Mouse (Mus musculus): Measurements from ENCODE around the gene Scn4a.
"Not testable (repeated sequence)": the region's sequence is repeated elsewhere in the genome, so short reads cannot be mapped to it uniquely, and the experiment has no call there.

The Scn4a gene

DNA sequence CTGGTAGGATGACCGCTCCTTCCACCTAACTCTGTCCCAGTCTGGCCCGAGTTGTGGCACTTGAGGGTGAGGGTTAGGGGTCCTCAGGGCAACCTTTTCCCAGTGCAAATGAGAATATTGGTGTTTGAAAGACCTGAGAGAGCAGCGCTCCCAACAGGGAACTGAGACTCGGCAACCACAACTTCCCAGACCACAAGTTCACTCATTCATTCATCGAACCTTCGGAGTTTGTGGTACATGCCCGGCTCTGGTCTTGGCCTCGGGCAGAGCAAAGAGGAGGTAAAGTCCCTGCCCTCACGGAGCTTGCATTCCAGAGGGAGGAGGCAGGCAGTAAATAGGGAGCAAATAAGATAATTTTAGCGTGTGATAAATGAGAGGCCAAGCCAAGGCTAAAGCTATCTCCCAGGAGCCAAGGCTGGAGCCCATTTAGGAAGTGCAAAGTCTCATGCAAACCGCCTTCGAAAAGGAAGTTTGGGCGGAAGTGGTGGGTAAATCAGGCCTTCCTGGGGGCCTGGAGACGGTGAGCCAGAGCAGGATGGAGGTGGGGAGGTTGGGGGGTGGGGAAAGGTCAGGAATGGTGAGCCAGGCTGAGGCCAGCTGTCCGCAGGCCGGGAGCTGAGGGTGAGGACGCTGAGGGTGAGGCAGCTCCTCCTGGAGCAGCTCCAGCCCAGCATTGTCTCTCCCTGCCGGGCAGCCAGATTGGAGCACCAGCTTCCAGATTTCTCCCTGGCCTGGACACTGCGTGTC is 2.5 kb upstream of the Scn4a start:
- no peak for DNase-seq (ENCODE audit: low spot score)

DNA sequence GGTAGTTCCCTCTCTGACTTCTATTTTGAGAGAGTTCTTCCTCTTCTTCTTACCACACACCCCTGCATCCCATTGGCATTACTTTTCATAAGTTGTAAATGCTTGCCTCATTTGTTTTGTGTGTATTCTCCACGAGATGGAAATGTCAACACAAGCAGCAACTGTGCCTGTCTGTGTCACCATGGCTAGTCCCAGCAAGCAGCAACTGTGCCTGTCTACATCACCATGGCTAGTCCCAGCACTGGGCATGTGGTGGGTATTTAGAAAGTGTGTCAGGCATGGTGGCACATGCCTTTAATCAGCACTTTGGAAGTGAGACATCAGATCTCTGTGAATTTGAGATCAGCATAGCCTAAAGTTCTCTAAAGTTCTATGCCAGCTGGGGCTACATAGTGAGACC is 1.1 kb upstream of the Scn4a start:
- DNase-seq (ENCODE audit: low spot score): no peak

DNA sequence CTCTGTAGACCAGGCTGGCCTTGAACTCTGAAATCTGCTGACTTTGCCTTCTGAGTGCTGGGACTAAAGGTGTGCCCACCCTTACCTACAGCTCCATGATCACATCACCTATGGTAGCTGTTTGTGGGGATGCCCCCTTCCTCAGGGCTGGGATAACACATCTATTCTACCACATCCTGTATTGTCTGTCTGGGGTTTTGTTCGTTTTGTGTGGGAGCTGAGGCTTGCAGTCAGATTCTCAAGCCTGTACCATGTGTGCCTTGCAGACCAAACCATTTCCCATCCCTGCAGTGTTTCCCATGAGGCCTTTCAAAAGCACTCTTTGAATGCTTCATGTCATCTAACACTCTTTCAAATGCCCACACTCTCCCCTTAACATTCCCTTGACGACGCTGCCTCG is 1.1 kb downstream of the Scn4a start:
- no peak for DNase-seq (ENCODE audit: low spot score)

DNA sequence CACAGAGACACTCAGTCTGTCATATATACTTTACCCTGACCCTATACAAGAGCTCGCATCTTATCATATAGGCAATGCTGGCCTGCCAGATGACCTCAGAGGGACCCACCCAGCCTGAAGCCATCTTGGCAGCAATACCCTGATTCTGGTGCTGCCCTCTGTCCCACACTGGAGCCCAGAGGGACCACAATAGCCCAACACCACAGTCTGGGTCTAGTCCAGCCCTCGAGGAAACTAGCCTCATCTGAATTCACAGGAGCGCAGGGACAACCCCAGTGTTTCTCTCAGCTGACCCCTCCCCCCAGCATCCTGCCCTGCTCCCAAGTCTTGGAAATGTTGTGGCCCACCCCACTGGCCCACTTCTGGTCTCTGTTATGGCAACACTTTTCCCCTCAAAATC is 1.8 kb downstream of the Scn4a start:
- DNase-seq (ENCODE audit: low spot score): no peak

DNA sequence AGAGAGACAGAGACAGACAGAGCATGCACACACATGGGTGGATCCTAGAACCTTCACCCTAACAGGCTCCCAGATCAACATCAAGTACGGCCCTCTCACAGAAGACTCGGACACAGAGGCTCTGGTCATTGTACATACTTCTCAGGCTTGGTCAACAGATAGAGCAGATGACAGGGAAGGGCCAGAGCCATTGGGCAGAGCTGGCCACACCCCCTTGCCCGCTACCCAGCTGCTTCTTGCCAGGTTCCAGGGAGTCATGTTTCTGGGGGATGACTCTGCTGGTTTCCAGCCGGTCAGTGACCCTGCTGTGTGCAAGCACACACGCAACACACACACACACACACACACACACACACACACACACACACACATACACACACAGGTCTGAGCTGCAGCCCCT is 2.2 kb downstream of the Scn4a start:
- DNase-seq (ENCODE audit: low spot score): no peak

DNA sequence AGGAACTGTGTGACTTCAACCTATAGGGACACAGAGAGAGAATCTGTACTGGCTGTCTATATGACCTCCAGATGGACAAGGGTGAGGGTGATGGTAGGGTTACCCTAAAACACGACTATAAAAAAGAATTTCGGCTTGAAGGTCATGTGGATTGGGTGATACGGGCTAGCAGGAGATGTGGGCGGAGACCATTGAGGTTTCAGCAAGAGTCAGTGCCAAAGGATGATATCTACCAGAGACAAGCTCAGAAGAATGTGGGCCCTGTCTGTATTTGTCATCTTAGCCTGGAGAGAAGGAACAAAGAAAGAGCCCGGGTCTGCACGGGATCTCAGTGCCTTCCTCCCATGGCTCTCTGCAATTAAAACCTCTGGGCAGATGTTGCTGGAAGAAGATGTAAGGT is 3.3 kb downstream of the Scn4a start:
- no peak for DNase-seq (ENCODE audit: low spot score)

DNA sequence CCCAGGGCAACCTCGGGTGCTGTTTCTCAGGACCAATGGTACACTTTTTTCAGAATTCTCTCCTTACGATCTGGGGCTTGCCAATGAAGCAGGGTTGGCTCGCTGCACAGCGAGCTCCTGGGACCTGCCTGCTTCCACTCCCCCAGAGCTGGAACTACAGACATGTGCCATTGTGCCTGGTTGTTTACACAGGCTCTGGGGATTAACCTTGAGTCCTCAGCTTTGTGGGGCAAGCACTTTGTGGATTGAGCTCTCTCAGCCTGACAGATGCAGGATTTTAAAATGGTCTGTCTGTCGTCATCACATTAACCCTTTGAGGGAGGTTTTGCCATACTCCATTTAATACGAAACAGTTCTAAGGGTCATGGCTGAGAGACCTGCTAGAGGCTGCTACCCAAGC is 8.2 kb downstream of the Scn4a start:
- DNase-seq (ENCODE audit: low spot score): no peak

DNA sequence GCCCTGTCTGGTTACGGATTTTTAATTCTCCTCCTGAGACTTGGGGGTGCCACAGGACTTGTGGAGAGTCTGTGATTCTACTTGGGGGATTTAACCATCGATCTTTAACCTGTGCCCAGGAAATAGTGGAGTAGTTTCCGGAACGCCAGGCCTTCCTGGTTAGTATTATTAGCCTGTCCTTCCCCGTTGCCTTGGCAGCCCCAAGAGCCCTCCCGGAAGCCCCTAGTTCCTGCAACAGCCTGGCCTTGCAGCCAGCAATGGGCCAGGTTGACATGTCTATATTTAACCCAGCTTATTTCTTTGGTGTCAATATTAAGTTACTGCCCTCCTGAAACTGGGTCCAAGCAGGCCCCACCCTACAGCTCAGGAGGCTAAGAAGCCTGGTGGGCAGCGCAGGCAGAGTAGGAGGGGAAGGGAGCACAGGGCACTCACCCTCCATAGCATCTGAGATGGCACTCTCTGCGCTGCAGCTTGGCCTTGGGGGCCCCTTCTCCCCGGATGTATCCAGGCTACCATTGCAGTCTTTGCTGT is 12.0 kb downstream of the Scn4a start:
- no peak for DNase-seq (ENCODE audit: low spot score)

DNA sequence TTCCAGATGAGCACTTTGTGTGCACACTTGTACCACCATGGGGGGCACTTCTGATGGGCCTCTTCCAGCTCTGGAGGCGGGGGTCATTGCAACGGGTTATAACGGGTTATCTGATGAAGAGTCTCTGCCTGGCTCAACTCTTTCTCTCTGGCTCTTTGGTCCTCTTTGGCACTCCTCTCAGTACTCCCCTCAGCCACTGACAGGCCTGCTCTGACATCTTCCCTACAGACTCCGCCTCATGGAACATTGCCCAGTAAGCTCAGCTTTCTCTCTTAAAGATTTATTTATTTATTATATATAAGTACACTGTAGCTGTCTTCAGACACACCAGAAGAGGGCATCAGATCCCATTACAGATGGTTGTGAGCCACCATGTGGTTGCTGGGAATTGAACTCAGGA is 13.8 kb downstream of the Scn4a start:
- not testable (repeated sequence) for DNase-seq (ENCODE audit: low spot score)

DNA sequence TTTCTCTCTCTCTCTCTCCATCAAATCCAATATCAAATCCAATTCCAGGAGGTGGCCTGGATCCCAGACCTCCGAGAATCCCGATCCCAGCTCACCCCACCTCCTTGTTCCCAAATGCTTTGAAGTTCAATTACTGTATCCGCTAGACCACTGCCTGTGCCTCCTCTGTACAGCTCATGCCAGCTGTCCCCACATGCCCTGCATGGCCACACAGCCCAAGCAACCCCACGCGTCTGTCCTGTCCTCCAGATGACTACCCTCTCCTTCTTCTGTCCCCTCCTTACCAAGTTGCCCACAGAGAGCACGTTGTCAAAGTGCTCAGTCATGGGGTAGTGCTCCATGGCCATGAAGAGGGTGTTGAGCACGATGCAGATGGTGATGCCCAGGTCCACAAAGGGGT is 14.2 kb downstream of the Scn4a start:
- DNase-seq (ENCODE audit: low spot score): no peak

GRCm38 (mm10) chr11:106338029-106338428 is 15.1 kb downstream of the Scn4a start:
- DNase-seq (ENCODE audit: low spot score): no peak

- DNase-seq (ENCODE audit: low spot score): no peak
Measured at GRCm38 (mm10) chr11:106334066-106334465, 19.0 kb downstream of the Scn4a start.

DNA sequence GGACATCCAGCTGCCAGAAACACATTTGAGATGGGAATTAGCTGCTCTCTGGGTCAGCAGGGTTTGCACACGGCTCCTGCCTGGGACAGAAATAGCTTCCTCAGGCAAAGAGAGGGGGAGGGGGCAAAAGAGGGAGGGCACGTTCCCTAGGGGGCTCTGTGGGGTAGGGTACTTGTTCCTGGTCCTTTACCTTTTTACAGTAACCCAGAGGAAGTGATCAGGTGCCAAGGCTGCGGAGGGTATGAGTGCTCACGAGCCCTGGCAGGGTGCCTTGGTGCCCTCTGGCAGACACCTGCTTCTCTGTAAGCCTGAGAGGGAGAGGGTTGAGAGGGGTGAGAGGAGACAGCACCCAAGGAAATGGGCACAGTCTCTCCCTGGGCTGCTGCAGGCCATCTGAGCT is 20.6 kb downstream of the Scn4a start:
- DNase-seq (ENCODE audit: low spot score): no peak

GRCm38 (mm10) chr11:106329682-106330081 is 23.4 kb downstream of the Scn4a start:
- peak; percentile 34 for DNase-seq (ENCODE audit: low spot score)

DNA sequence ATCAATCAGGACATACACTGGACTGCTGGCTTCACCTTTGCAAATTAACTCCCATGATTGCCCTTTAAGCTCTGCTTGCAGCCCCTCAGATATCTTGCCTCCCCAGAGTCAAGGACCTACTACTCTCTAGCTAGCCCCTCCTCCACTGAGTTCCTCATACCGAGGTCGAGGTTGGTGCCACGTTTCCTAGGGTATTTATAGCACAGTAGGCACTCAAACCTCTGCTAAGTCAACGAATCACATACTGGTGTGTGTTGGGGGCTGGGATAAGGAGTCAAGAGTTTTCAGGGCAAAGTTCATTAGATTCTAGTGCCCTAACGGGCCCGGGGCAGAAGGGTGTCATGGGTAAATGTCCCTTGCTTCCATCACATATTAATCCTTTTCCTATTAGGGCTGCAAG is 24.0 kb downstream of the Scn4a start:
- DNase-seq (ENCODE audit: low spot score): no peak

GRCm38 (mm10) chr11:106328521-106328920 is 24.6 kb downstream of the Scn4a start:
- DNase-seq (ENCODE audit: low spot score): no peak

GRCm38 (mm10) chr11:106326475-106326874 is 26.6 kb downstream of the Scn4a start:
- no peak for DNase-seq (ENCODE audit: low spot score)

DNA sequence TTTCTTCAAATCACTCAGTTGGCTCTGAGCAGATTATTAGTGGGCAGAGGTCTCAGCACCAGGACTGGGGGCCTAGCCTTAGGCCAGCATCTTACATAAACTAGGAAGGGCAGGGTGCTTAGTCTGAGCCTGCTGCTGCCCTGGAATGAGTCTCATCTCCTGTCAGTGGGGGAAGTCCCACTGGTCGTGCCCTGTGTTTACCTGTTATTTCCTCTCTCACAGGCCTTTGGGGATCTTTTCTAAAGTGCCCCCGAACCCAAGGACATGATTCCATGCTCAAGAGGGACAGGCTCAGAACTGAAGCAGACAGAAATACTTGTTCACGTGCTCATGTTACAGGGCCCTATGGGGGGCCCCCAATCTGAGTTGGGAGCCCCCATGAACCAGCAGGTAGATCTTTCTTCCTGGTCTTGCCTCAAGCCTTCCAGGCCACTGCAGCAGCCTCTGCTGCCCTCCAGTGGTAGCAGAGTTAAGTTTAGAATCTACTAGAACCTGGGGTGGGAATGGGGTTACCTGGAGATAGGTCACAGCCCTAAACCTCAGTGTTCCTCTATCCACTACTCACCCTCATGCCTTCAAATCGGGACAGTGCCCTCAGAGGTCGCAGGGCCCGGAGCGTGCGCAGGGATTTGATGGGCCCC is 27.4 kb downstream of the Scn4a start:
- peak; percentile 72 for DNase-seq (ENCODE audit: low spot score)

GRCm38 (mm10) chr11:106324858-106325257 is 28.2 kb downstream of the Scn4a start:
- no peak for DNase-seq (ENCODE audit: low spot score)

DNA sequence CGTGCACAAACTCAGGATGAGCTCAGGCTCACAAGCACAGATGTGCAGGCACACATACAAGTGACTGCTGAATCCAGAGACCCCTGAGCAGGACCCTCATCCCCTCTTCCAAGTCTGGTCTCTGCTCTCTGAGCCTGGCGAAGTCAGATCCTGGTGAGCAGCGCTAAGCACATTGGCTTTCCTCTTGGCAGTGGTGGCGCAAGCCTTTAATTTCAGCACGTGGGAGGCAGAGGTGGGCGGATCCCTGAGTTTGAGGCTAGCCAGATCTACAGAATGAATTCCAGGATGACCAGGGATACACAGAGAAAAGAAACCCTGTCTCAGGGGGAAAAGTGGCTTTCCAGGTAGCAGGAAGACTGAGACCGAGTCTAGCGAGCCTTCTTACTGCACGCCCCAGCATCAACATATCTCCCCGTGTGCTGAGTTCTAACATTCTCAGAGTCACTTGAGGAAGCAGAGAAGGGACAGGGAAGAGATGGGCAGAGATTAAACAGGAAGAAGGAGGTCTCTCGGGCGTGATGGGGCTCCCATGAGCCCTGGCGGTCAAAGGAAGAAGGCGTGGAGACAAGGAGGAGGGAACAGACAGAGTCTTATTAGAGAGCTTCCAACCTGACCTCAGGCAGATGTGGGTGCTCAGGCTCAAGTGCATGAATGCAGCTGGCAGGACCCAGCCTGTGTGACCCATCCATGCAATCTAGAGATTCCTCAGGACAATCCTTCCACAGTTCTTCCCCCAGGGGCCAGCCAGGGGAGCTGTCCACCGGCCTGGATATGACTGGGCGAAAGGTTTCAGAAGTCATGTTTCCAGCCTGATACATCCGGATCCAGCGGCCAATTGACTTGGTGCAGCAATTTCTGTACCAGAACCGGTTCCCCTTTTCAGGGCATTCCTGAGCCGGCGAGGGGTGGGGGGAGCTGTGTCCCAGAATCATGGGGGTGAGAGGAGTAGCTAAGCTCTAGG is 34.4 kb downstream of the Scn4a start:
- DNase-seq (ENCODE audit: low spot score): no peak

GRCm38 (mm10) chr11:106317801-106318200 is 35.3 kb downstream of the Scn4a start:
- DNase-seq (ENCODE audit: low spot score): no peak

GRCm38 (mm10) chr11:106316416-106316815 is 36.7 kb downstream of the Scn4a start:
- DNase-seq (ENCODE audit: low spot score): no peak
